12 mouse cellular contexts compared by ENCODE assay signal in genomic region chr17:50627658-50628057, GRCm38 (mm10).
DNase-seq lines count a peak whose midpoint lies in the region; ATAC-seq and TF ChIP-seq lines count a peak whose summit lies in the region.
"Had no signal": no experiment of that assay in that cellular context is flagged by ENCODE, and none has a peak within 500 bp of the region (broad histone marks: within the 10 kb centered on the region; RNA-seq: fewer than 3 reads in every experiment).

No protein-coding gene starts in this region.

- no peak overlapping the region for H3K4me2 ChIP-seq in forebrain, embryonic 16.5 days (ENCODE audit: low read length)
- H3K4me2 ChIP-seq in forebrain, postnatal 0 days (ENCODE audit: low read depth), result no peak overlapping the region
- H3K4me2 ChIP-seq in midbrain, embryonic 15.5 days, result no peak overlapping the region
- H3K4me2 ChIP-seq in midbrain, postnatal 0 days (ENCODE audit: low read depth, low read length, poor library complexity, severe bottlenecking), result no peak overlapping the region
- H3K4me2 ChIP-seq: stomach, embryonic 15.5 days had no signal

- 94% methylated on average over 3 of the region's 3 CpGs for WGBS in forebrain, embryonic 16.5 days
- 98% methylated on average over 3 of the region's 3 CpGs for WGBS in forebrain, postnatal 0 days
- 94% methylated on average over 3 of the region's 3 CpGs for WGBS in midbrain, embryonic 15.5 days
- 94% methylated on average over 3 of the region's 3 CpGs for WGBS in midbrain, postnatal 0 days

- H3K27me3 ChIP-seq in forebrain, embryonic 16.5 days (replicated peaks; ENCODE audit: control insufficient read depth, insufficient read depth, low read length), result no peaks in the 10 kb centered on the region
- no peaks in the 10 kb centered on the region for H3K27me3 ChIP-seq in forebrain, postnatal 0 days (ENCODE audit: insufficient read depth, low read length)
- H3K27me3 ChIP-seq in midbrain, embryonic 15.5 days (replicated peaks), result no peaks in the 10 kb centered on the region
- H3K27me3 ChIP-seq in midbrain, postnatal 0 days (ENCODE audit: insufficient read depth, low read length), result no peaks in the 10 kb centered on the region
- no peaks in the 10 kb centered on the region for H3K27me3 ChIP-seq in splenic B cell, adult 2 months (ENCODE audit: control insufficient read depth, insufficient read depth, low read length, poor library complexity, severe bottlenecking)
- H3K27me3 ChIP-seq: megakaryocyte, embryonic 14.5 days; stomach, embryonic 15.5 days had no signal

- 0 out of 2 replicates have a peak, but pooled peaks cover 2% of the 10 kb centered on the region for H3K4me1 ChIP-seq in forebrain, embryonic 16.5 days (replicated peaks; ENCODE audit: control insufficient read depth, insufficient read depth, low read length)
- no peaks in the 10 kb centered on the region for H3K4me1 ChIP-seq in forebrain, postnatal 0 days (ENCODE audit: insufficient read depth)
- no peaks in the 10 kb centered on the region for H3K4me1 ChIP-seq in midbrain, embryonic 15.5 days
- no peaks in the 10 kb centered on the region for H3K4me1 ChIP-seq in midbrain, postnatal 0 days (ENCODE audit: insufficient read depth, low read length)
- H3K4me1 ChIP-seq: megakaryocyte, embryonic 14.5 days; stomach, embryonic 15.5 days had no signal

- no peaks in the 10 kb centered on the region for H3K9me3 ChIP-seq in forebrain, embryonic 16.5 days (ENCODE audit: control insufficient read depth, low read length)
- H3K9me3 ChIP-seq in forebrain, postnatal 0 days (ENCODE audit: low read length), result no peaks in the 10 kb centered on the region
- H3K9me3 ChIP-seq in midbrain, embryonic 15.5 days, result no peaks in the 10 kb centered on the region
- no peaks in the 10 kb centered on the region for H3K9me3 ChIP-seq in midbrain, postnatal 0 days (ENCODE audit: low read length)
- H3K9me3 ChIP-seq: megakaryocyte, embryonic 14.5 days; stomach, embryonic 15.5 days had no signal

- no peak for DNase-seq in forebrain, postnatal 0 days
- DNase-seq in midbrain, postnatal 0 days (ENCODE audit: low spot score), result no peak
- DNase-seq in splenic B cell, adult 2 months (ENCODE audit: low read depth, low spot score), result peak; percentile 24
- DNase-seq in gastrocnemius, adult 8-10 months (ENCODE audit: low spot score in 2 of 2), result no peak
- no peak for DNase-seq in retina, postnatal 1 day
- DNase-seq: heart, adult 2 months; kidney, adult 18-20 months had no signal

- H3K27ac ChIP-seq in forebrain, embryonic 16.5 days (ENCODE audit: low read length), result no peak overlapping the region
- H3K27ac ChIP-seq in forebrain, postnatal 0 days (ENCODE audit: low read depth, low read length), result no peak overlapping the region
- no peak overlapping the region for H3K27ac ChIP-seq in midbrain, embryonic 15.5 days
- no peak overlapping the region for H3K27ac ChIP-seq in midbrain, postnatal 0 days (ENCODE audit: low read depth, low read length)
- H3K27ac ChIP-seq: heart, adult 2 months; stomach, embryonic 15.5 days had no signal

- ATAC-seq in forebrain, embryonic 16.5 days, result peak; percentile 31; the same call in 1 of the 2 replicates
- no peak for ATAC-seq in forebrain, postnatal 0 days
- peak; percentile 61; the same call in 1 of the 2 replicates for ATAC-seq in midbrain, embryonic 15.5 days (replicated peaks)
- ATAC-seq in midbrain, postnatal 0 days (ENCODE audit: low FRiP score), result no peak
- peak; percentile 48 for ATAC-seq in granulocyte monocyte progenitor cell, adult 5-6 weeks (replicated peaks; ENCODE audit: poor library complexity, severe bottlenecking)

- no peak overlapping the region for H3K9ac ChIP-seq in forebrain, embryonic 16.5 days (replicated peaks; ENCODE audit: low read depth, low read length)
- H3K9ac ChIP-seq in forebrain, postnatal 0 days, result no peak overlapping the region
- H3K9ac ChIP-seq in midbrain, embryonic 15.5 days, result no peak overlapping the region
- no peak overlapping the region for H3K9ac ChIP-seq in midbrain, postnatal 0 days (replicated peaks; ENCODE audit: low read length, poor library complexity, severe bottlenecking)
- H3K9ac ChIP-seq: stomach, embryonic 15.5 days had no signal

- H3K36me3 ChIP-seq in forebrain, embryonic 16.5 days (ENCODE audit: control insufficient read depth, insufficient read depth), result no peaks in the 10 kb centered on the region
- H3K36me3 ChIP-seq in forebrain, postnatal 0 days (ENCODE audit: insufficient read depth), result no peaks in the 10 kb centered on the region; the same call in 1 of the 2 replicates
- no peaks in the 10 kb centered on the region for H3K36me3 ChIP-seq in midbrain, embryonic 15.5 days (replicated peaks)
- H3K36me3 ChIP-seq in midbrain, postnatal 0 days (ENCODE audit: insufficient read depth, low read length), result no peaks in the 10 kb centered on the region
- H3K36me3 ChIP-seq in splenic B cell, adult 2 months (ENCODE audit: control insufficient read depth, insufficient read depth, low read length, poor library complexity, severe bottlenecking), result no peaks in the 10 kb centered on the region
- H3K36me3 ChIP-seq: stomach, embryonic 15.5 days had no signal

- no peak for TF ChIP-seq CTCF in forebrain, postnatal 0 days (IDR thresholded peaks at IDR 0.05; ENCODE audit: low read depth)
- no peak for TF ChIP-seq CTCF in midbrain, postnatal 0 days (IDR thresholded peaks at IDR 0.05)

- H3K4me3 ChIP-seq in forebrain, embryonic 16.5 days (replicated peaks; ENCODE audit: low read length), result no peak overlapping the region
- H3K4me3 ChIP-seq in forebrain, postnatal 0 days (ENCODE audit: low read depth, low read length), result no peak overlapping the region
- H3K4me3 ChIP-seq in midbrain, embryonic 15.5 days, result no peak overlapping the region
- H3K4me3 ChIP-seq in midbrain, postnatal 0 days (ENCODE audit: low read depth, low read length), result no peak overlapping the region
- H3K4me3 ChIP-seq: heart, adult 2 months; megakaryocyte, embryonic 14.5 days; stomach, embryonic 15.5 days had no signal

Comparison
In these comparisons a context has a peak if more than half of its experiments do, and no peak if none do; other contexts are left out.
1. ATAC-seq: peak in forebrain, embryonic 16.5 days (single experiment), midbrain, embryonic 15.5 days (single experiment) and granulocyte monocyte progenitor cell, adult 5-6 weeks (single experiment); none in forebrain, postnatal 0 days (single experiment) and midbrain, postnatal 0 days (single experiment).